Comparison of ENCODE assay signal across 8 mouse cellular contexts in the genomic region with DNA sequence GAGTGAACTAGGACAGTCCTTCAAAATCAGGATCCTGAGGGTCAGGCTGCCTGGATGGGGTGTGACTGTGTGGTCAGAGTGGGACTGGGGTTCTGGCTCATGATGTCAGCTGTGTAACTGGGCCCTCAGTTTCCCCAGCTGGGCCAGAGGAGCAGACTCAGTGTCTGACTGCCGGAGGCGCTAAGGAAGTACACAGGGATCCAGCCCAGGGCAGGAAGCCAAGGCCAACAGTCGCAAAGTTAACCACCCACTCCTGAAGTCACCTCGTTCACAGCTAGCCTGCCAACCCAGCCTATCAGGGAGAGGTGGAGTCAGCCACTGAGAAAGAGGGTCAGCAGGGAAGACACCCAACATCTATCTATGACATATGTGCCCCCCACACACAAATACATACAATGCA. TPM values are rescaled to one million over a fixed set of nuclear protein-coding genes. Genes with fewer than 3 reads are reported as not detected.
DNase-seq lines count a peak whose midpoint lies in the region; ATAC-seq and TF ChIP-seq lines count a peak whose summit lies in the region.

No protein-coding gene starts in this region.

- no peak for DNase-seq in left cerebral cortex, adult 2 months (ENCODE audit: extremely low spot score in 1 of 2, low spot score in 2 of 2)
- DNase-seq in left cerebral cortex, adult 18-20 months (ENCODE audit: low spot score in 2 of 2): no peak
- peak; percentile 65 to 67 for DNase-seq in gastrocnemius, postnatal 36 days
- peak; percentile 64 for DNase-seq in kidney, adult 11 months
- DNase-seq in layer of hippocampus, adult 9-10 months (ENCODE audit: low spot score): no peak
- DNase-seq in adipocyte (ENCODE audit: low spot score): no peak
- no peak for DNase-seq in right cerebral cortex, postnatal 25 days

- H3K4me2 ChIP-seq in neural tube, embryonic 14.5 days (ENCODE audit: low read depth, low read length): no peak overlapping the region

- no peak for TF ChIP-seq CTCF in left cerebral cortex, adult 2 months (IDR thresholded peaks at IDR 0.05)

- H3K27ac ChIP-seq in left cerebral cortex, adult 2 months: peak overlapping the region; percentile 83
- H3K27ac ChIP-seq in neural tube, embryonic 14.5 days (ENCODE audit: low read depth, low read length): peak overlapping the region; percentile 10; the same call in 1 of the 2 replicates

- WGBS in neural tube, embryonic 14.5 days: 64% methylated on average over 4 of the region's 4 CpGs

- no peak overlapping the region for H3K9ac ChIP-seq in neural tube, embryonic 14.5 days (replicated peaks; ENCODE audit: low read depth, low read length)

- H3K27me3 ChIP-seq in neural tube, embryonic 14.5 days (ENCODE audit: control insufficient read depth, insufficient read depth, low read length): no peaks in the 10 kb centered on the region

- no peak overlapping the region for H3K4me3 ChIP-seq in left cerebral cortex, adult 2 months
- no peak overlapping the region for H3K4me3 ChIP-seq in neural tube, embryonic 14.5 days (ENCODE audit: low read depth, low read length)

- intact Hi-C loops in left cerebral cortex, adult 2 months (cut with DNase I): no loop called here
- intact Hi-C loops in gastrocnemius, postnatal 36 days (cut with DNase I): no loop called here

- H3K36me3 ChIP-seq in neural tube, embryonic 14.5 days (ENCODE audit: control insufficient read depth, insufficient read depth, low read length): no peaks in the 10 kb centered on the region

- H3K9me3 ChIP-seq in neural tube, embryonic 14.5 days (ENCODE audit: control insufficient read depth, low read length): peaks cover 2% of the 10 kb centered on the region; the same call in 1 of the 2 replicates

- H3K4me1 ChIP-seq in neural tube, embryonic 14.5 days (ENCODE audit: control insufficient read depth, insufficient read depth, low read length): no peaks in the 10 kb centered on the region

- no peak for ATAC-seq in neural tube, embryonic 14.5 days (ENCODE audit: low read depth)

RNA-seq across cellular contexts. Expression of a gene that starts 13.0 kb away (rescaled TPM):
- total RNA-seq in left cerebral cortex, adult 2 months (2021): 10 to 100 TPM; 39.6 to 45.1 TPM
- total RNA-seq in left cerebral cortex, adult 18-20 months (2021): 10 to 100 TPM; 37.3 to 39.1 TPM
- total RNA-seq in gastrocnemius, postnatal 36 days (2021): 10 to 100 TPM; 22.3 to 23.0 TPM
- polyA plus RNA-seq in neural tube, embryonic 14.5 days (2014; fragmentation: Nextera tagmentation; extraction: Ambion mirVana): 2.1 and 2.5 TPM in 2 replicates

RNA-seq across cellular contexts. Expression of a gene that starts 18.7 kb away (rescaled TPM):
- total RNA-seq in left cerebral cortex, adult 2 months (2021): not detected
- total RNA-seq in left cerebral cortex, adult 18-20 months (2021): not detected
- total RNA-seq in gastrocnemius, postnatal 36 days (2021): not detected
- polyA plus RNA-seq in neural tube, embryonic 14.5 days (2014; fragmentation: Nextera tagmentation; extraction: Ambion mirVana): 0.14 TPM in 1 of 2 replicates, not detected in the other

Comparison
In these comparisons a context has a peak if more than half of its experiments do, and no peak if none do; other contexts are left out.
1. DNase-seq: peak in gastrocnemius, postnatal 36 days (2 of 2) and kidney, adult 11 months (single experiment); none in left cerebral cortex, adult 2 months (0 of 2), left cerebral cortex, adult 18-20 months (0 of 2), layer of hippocampus, adult 9-10 months (single experiment), adipocyte (single experiment) and right cerebral cortex, postnatal 25 days (single experiment).